Mouse (Mus musculus) kidney, embryonic 16.5 days (tissue): ENCODE data around the gene Ankrd35. TPM values are rescaled to one million over a fixed set of nuclear protein-coding genes. Genes with fewer than 3 reads are reported as not detected.
"Not testable (repeated sequence)": the region's sequence is repeated elsewhere in the genome, so short reads cannot be mapped to it uniquely, and the experiment has no call there.

Experiments used
- ATAC-seq: fragments of 200-750 bp; cut with Nextera tagmentation; 2 replicates; pipeline ENCODE4 v1.8.0; 2017; ENCODE audit warnings: moderate TSS enrichment; ENCODE audit not compliant: low FRiP score, low TSS enrichment
- H3K27ac ChIP-seq: fragments of 300-500 bp; sonication (generic); 2 replicates; pipeline ENCODE4 v1.5.1; 2014; ENCODE audit warnings: low read length
- H3K27me3 ChIP-seq: fragments of 300-500 bp; sonication (generic); 2 replicates; pipeline ENCODE4 v1.6.1; 2014; ENCODE audit warnings: low read length, control low read depth, mixed read lengths; ENCODE audit not compliant: insufficient read depth
- H3K36me3 ChIP-seq: fragments of 300-500 bp; sonication (generic); 2 replicates; pipeline ENCODE4 v1.6.1; 2014; ENCODE audit warnings: low read length, control low read depth, mixed read lengths; ENCODE audit not compliant: insufficient read depth
- H3K4me1 ChIP-seq: fragments of 300-500 bp; sonication (generic); 2 replicates; pipeline ENCODE4 v1.6.1; 2014; ENCODE audit warnings: low read length, control low read depth, mixed read lengths; ENCODE audit not compliant: insufficient read depth
- H3K4me2 ChIP-seq: fragments of 300-500 bp; sonication (generic); replicated peaks from 2 replicates; pipeline ENCODE4 v1.6.1; 2014; ENCODE audit warnings: low read depth, low read length
- H3K4me3 ChIP-seq: fragments of 300-500 bp; sonication (generic); 2 replicates; pipeline ENCODE4 v1.5.1; 2014; ENCODE audit warnings: mild to moderate bottlenecking, low read length
- H3K9ac ChIP-seq: fragments of 300-500 bp; sonication (generic); replicated peaks from 2 replicates; pipeline ENCODE4 v1.6.1; 2014; ENCODE audit warnings: low read length
- H3K9me3 ChIP-seq: fragments of 300-500 bp; sonication (generic); 2 replicates; pipeline ENCODE4 v1.6.1; 2016; ENCODE audit warnings: low read length, control low read depth
- WGBS: fragments of 180-500 bp; shearing (Covaris S2); extraction: QIAGEN DNeasy Blood & Tissue Kit; methylation state at CpG from one replicate; pipeline ENCODE4 v1.1.7; 2014; 5-methylcytosine and 5-hydroxymethylcytosine counted together
- polyA plus RNA-seq: library from polyadenylated mRNA; unstranded; fragments of >200 nt; fragmentation: Nextera tagmentation; extraction: Ambion mirVana; gene quantifications from 2 replicates; pipeline ENCODE4 v1.2.1, GENCODE M21; 2015

Gene Ankrd35
- polyA plus RNA-seq, 1 experiment from 2014 or later = 1.6 TPM

- no peaks in the 10 kb centered on the region for H3K9me3 ChIP-seq
- WGBS = 94% methylated on average over 1 of the region's 1 CpGs
- H3K27me3 ChIP-seq = no peaks in the 10 kb centered on the region
- H3K9ac ChIP-seq = no peak overlapping the region
- 0 out of 2 replicates have a peak, but pooled peaks cover 7% of the 10 kb centered on the region for H3K4me1 ChIP-seq
- no peaks in the 10 kb centered on the region for H3K36me3 ChIP-seq
- no peak overlapping the region for H3K4me3 ChIP-seq
- no peak for ATAC-seq
- H3K4me2 ChIP-seq = no peak overlapping the region
- H3K27ac ChIP-seq = no peak overlapping the region
Observed at GRCm38 (mm10) chr3:96737995-96738394, 68.1 kb downstream of the Ankrd35 start.

- H3K4me3 ChIP-seq, H3K27me3 ChIP-seq, H3K36me3 ChIP-seq, H3K4me2 ChIP-seq, H3K9me3 ChIP-seq, H3K4me1 ChIP-seq, ATAC-seq, H3K9ac ChIP-seq, H3K27ac ChIP-seq: not testable (repeated sequence)
Observed at GRCm38 (mm10) chr3:96740279-96740678, 70.3 kb downstream of the Ankrd35 start.

Other genes starting within 250 kb of the Ankrd35 start
- gene BC107364, start 217.8 kb upstream of the Ankrd35 start, polyA plus RNA-seq = 0.25 TPM in 1 of 2 replicates, not detected in the other
- gene Hfe2, start 145.0 kb upstream of the Ankrd35 start, polyA plus RNA-seq = 0.37 and 0.69 TPM in 2 replicates
- gene Txnip, start 112.2 kb upstream of the Ankrd35 start, polyA plus RNA-seq = 191 and 197 TPM in 2 replicates
- 1.3 TPM in 2 replicates for gene Gm16253, start 93.1 kb upstream of the Ankrd35 start, polyA plus RNA-seq
- gene Polr3gl, start 76.0 kb upstream of the Ankrd35 start, polyA plus RNA-seq = 32.1 and 35.8 TPM in 2 replicates
- 2.2 and 2.3 TPM in 2 replicates for gene Ankrd34a, start 73.5 kb upstream of the Ankrd35 start, polyA plus RNA-seq
- gene Lix1l, start 69.0 kb upstream of the Ankrd35 start, polyA plus RNA-seq = 6.9 and 7.1 TPM in 2 replicates
- gene Rbm8a, start 40.2 kb upstream of the Ankrd35 start, polyA plus RNA-seq = 129 and 156 TPM in 2 replicates
- 56.4 and 60.6 TPM in 2 replicates for gene Pex11b, start 34.8 kb upstream of the Ankrd35 start, polyA plus RNA-seq
- gene Gm42957, start 34.7 kb upstream of the Ankrd35 start, polyA plus RNA-seq = 0.05 and 0.21 TPM in 2 replicates
- 0.85 and 1.2 TPM in 2 replicates for gene Itga10, start 24.5 kb upstream of the Ankrd35 start, polyA plus RNA-seq
- 62.1 and 72.3 TPM in 2 replicates for gene Pias3, start 26.3 kb downstream of the Ankrd35 start, polyA plus RNA-seq
- gene Nudt17, start 38.4 kb downstream of the Ankrd35 start, polyA plus RNA-seq = 12.0 and 12.2 TPM in 2 replicates
- 44.5 and 45.3 TPM in 2 replicates for gene Polr3c, start 57.5 kb downstream of the Ankrd35 start, polyA plus RNA-seq
- 56.6 and 57.3 TPM in 2 replicates for gene Rnf115, start 57.5 kb downstream of the Ankrd35 start, polyA plus RNA-seq
- 224 and 245 TPM in 2 replicates for gene Pdzk1, start 159.2 kb downstream of the Ankrd35 start, polyA plus RNA-seq
- gene Cd160, start 159.2 kb downstream of the Ankrd35 start, polyA plus RNA-seq = 0.12 TPM in 1 of 2 replicates, not detected in the other
- 26.8 and 29.1 TPM in 2 replicates for gene Gja5, start 234.6 kb downstream of the Ankrd35 start, polyA plus RNA-seq
- 39.1 and 44.9 TPM in 2 replicates for gene Gpr89, start 235.2 kb downstream of the Ankrd35 start, polyA plus RNA-seq